Mouse (Mus musculus) hindbrain, embryonic 14.5 days (tissue): Measurements from ENCODE around the gene Atp8a1. TPM values are rescaled to one million over a fixed set of nuclear protein-coding genes. Genes with fewer than 3 reads are reported as not detected.

Experiments
- ATAC-seq: fragments of 200-750 bp; cut with Nextera tagmentation; 2 replicates; pipeline ENCODE4 v1.8.0; 2017; ENCODE audit warnings: moderate number of reproducible peaks, mild to moderate bottlenecking, moderate TSS enrichment, moderate library complexity; ENCODE audit not compliant: low FRiP score
- DNase-seq: peaks from one replicate; pipeline ENCODE4 v3.0.0-alpha.2; 2015; ENCODE audit warnings: low spot score
- H3K27ac ChIP-seq: fragments of 300-500 bp; sonication (generic); 2 replicates; pipeline ENCODE4 v1.5.1; 2014; ENCODE audit warnings: mild to moderate bottlenecking, moderate library complexity
- H3K27me3 ChIP-seq: fragments of 300-500 bp; sonication (generic); 2 replicates; pipeline ENCODE4 v1.6.1; 2014; ENCODE audit warnings: mild to moderate bottlenecking, low read length, mixed read lengths; ENCODE audit not compliant: control insufficient read depth, insufficient read depth
- H3K36me3 ChIP-seq: fragments of 300-500 bp; sonication (generic); replicated peaks from 2 replicates; pipeline ENCODE4 v1.6.1; 2014; ENCODE audit not compliant: control insufficient read depth, insufficient read depth
- H3K4me1 ChIP-seq: fragments of 300-500 bp; sonication (generic); replicated peaks from 2 replicates; pipeline ENCODE4 v1.6.1; 2014; ENCODE audit warnings: antibody characterized with exemption, low read length, mixed read lengths; ENCODE audit not compliant: control insufficient read depth, insufficient read depth
- H3K4me2 ChIP-seq: fragments of 300-500 bp; sonication (generic); replicated peaks from 2 replicates; pipeline ENCODE4 v1.6.1; 2014; ENCODE audit warnings: mild to moderate bottlenecking, moderate library complexity
- H3K4me3 ChIP-seq: fragments of 300-500 bp; sonication (generic); replicated peaks from 2 replicates; pipeline ENCODE4 v1.5.1; 2014; ENCODE audit warnings: mild to moderate bottlenecking, low read length
- H3K9ac ChIP-seq: fragments of 300-500 bp; sonication (generic); 2 replicates; pipeline ENCODE4 v1.6.1; 2014
- H3K9me3 ChIP-seq: fragments of 300-500 bp; sonication (generic); 2 replicates; pipeline ENCODE4 v1.6.1; 2016; ENCODE audit warnings: low read length; ENCODE audit not compliant: control insufficient read depth
- WGBS: fragments of 180-500 bp; shearing (Covaris S2); extraction: QIAGEN DNeasy Blood & Tissue Kit; methylation state at CpG from one replicate; pipeline ENCODE4 v1.1.7; 2014; 5-methylcytosine and 5-hydroxymethylcytosine counted together
- polyA plus RNA-seq: library from polyadenylated mRNA; unstranded; fragments of >200 nt; fragmentation: Nextera tagmentation; extraction: Ambion mirVana; gene quantifications from 2 replicates; pipeline ENCODE4 v1.2.1, GENCODE M21; 2014

Atp8a1 gene
- polyA plus RNA-seq, 1 experiment from 2014 or later = 77.3 TPM

DNA sequence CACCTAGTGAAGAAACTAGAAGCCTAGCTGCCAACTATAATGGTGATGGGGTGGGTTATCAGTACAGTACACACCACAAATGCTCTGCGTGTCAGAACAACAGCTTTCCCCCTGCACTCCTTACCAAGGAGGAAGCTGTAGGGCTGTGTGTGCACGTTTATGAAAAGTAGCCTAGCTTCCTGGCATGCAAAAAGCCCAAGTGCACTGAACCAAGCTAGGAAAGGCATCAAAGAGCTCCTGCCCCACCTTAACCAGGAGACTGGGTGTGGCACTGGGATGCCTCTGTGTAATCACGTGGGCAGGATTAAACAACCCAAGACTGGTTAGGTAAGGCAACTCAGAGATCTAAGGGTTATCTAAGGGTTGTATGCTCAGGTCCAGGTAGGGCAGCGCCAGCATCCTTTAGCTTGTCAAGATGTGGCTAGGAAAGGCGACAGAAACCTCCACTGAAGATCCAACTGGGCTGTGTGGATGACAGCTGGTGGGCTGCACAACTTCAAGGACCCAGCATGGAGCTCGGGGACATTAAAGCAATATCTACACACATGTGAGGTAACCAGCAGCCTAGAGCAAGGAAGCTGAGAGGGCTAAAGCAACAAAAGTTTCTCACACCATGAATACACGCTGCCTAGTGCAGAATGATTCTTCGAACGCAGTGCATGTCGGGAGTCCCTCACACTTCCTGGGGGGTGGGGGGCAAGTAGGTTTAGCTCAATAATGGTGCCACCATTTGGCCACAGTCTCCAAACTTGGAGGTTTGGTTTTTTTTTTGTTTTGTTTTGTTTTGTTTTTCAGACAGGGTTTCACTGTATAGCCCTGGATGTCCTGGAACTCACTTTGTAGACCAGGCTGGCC is 15.7 kb downstream of the Atp8a1 start:
- Histone ChIP-seq H3K9ac (no peak overlapping the region), H3K36me3 (no peaks in the 10 kb centered on the region), H3K4me3 (no peak overlapping the region), H3K4me1 (peaks cover 5% of the 10 kb centered on the region; the same call in 1 of the 2 replicates), H3K4me2 (no peak overlapping the region), H3K27ac (no peak overlapping the region), H3K27me3 (no peaks in the 10 kb centered on the region), H3K9me3 (no peaks in the 10 kb centered on the region)
- WGBS = 85% methylated on average over 10 of the region's 10 CpGs
- ATAC-seq = no peak
- no peak for DNase-seq

DNA sequence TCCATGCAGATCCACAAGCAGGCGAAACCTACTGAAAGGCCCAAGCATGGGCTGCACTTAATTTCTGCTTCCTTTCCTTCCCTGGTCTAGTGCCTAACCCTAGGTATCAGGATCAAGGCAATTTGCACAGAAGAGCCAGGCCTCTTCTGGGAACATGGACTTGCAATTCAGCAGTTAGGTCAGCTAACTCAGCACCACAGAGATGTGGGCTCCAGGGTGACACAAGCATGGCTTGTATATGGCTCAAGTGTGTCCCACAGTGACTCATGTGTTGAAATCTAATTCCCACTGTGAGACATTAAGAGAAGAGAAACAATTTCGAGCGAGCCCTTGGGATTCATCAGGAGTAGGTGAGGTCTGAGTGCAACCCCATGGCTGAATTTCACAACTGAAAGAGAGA is 18.9 kb downstream of the Atp8a1 start:
- no peak overlapping the region for H3K4me3 ChIP-seq

DNA sequence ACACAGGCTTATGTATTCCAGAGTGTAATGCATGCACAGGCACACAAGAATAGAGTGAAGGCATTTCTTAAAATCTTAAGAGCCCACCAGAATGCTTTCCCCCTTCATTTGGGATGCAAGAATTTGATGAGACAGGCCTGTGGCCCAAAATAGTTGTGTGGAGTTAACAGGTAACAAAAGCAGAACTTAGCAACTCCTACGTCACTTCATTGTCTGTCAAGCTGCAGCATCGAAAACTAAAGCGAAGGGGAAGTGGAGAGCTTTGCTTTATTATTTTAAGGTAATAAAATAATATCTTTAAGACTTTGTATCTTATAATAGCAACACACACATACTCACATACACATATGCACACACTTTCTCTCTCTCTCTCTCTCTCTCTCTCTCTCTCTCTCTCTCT is 20.3 kb downstream of the Atp8a1 start:
- H3K4me1 ChIP-seq = no peaks in the 10 kb centered on the region; the same call in 1 of the 2 replicates
- H3K9ac ChIP-seq = no peak overlapping the region
- no peaks in the 10 kb centered on the region for H3K27me3 ChIP-seq
- no peaks in the 10 kb centered on the region for H3K9me3 ChIP-seq
- no peaks in the 10 kb centered on the region for H3K36me3 ChIP-seq
- H3K27ac ChIP-seq = no peak overlapping the region
- WGBS = 92% methylated on average over 3 of the region's 3 CpGs
- H3K4me3 ChIP-seq = no peak overlapping the region
- DNase-seq (no peak), ATAC-seq (no peak)
- H3K4me2 ChIP-seq = no peak overlapping the region

More for the DNA sequence above, 18.9 kb downstream of the Atp8a1 start:
- 94% methylated on average over 3 of the region's 3 CpGs for WGBS
- Histone ChIP-seq H3K36me3 (no peaks in the 10 kb centered on the region), H3K9me3 (no peaks in the 10 kb centered on the region), H3K4me1 (peaks cover 5% of the 10 kb centered on the region), H3K9ac (no peak overlapping the region), H3K27me3 (no peaks in the 10 kb centered on the region), H3K4me2 (no peak overlapping the region), H3K27ac (no peak overlapping the region)
- ATAC-seq (no peak), DNase-seq (no peak)

DNA sequence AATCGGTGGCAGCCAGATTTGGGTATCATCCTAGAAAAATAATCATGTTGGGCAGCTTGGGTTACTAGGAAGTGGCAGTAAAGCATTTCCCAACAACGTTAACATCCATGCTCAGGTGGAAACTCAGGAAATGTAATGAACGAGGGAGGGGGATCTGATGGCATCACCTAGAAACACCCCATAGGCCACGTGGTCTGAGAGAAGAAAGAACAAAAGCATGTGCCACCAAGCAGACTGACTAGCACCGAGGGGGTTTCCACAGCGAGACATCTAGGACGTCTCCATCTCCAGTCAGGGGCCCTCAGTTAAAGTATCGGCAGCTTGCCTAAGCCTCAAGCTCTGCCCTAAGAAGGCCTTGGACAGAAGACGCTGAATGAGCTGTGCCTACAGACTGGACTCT is 21.0 kb downstream of the Atp8a1 start:
- no peaks in the 10 kb centered on the region for H3K27me3 ChIP-seq
- DNase-seq = no peak
- no peaks in the 10 kb centered on the region; the same call in 1 of the 2 replicates for H3K4me1 ChIP-seq
- H3K9ac ChIP-seq = no peak overlapping the region
- H3K4me3 ChIP-seq = no peak overlapping the region
- no peak overlapping the region for H3K4me2 ChIP-seq
- no peaks in the 10 kb centered on the region for H3K9me3 ChIP-seq
- H3K36me3 ChIP-seq = no peaks in the 10 kb centered on the region
- 88% methylated on average over 9 of the region's 9 CpGs for WGBS
- ATAC-seq = no peak
- no peak overlapping the region for H3K27ac ChIP-seq

DNA sequence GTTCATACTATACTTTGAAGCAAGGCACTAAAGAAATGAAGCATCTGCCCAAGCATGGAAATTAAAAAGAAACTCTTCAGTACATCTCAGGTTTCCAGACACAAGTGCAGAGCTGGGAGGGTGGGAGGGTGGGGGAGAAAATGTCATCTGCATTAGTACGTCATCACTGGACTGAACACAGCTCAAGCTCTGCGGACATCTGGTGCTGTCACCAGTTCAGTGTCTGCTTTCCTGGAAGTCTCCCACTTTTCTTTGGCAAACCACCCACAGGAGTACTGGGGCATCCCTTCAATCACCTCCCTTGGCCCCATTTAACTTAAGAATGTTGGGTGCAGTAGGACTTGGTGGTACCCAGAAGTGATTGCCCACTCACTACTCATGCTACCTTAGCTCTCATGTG is 22.6 kb downstream of the Atp8a1 start:
- H3K27me3 ChIP-seq = no peaks in the 10 kb centered on the region
- ATAC-seq (no peak), DNase-seq (no peak)
- no peak overlapping the region for H3K4me2 ChIP-seq
- H3K9me3 ChIP-seq = no peaks in the 10 kb centered on the region
- no peaks in the 10 kb centered on the region; the same call in 1 of the 2 replicates for H3K4me1 ChIP-seq
- 79% methylated on average over 2 of the region's 2 CpGs for WGBS
- no peak overlapping the region for H3K9ac ChIP-seq
- no peak overlapping the region for H3K27ac ChIP-seq
- no peak overlapping the region for H3K4me3 ChIP-seq
- H3K36me3 ChIP-seq = no peaks in the 10 kb centered on the region

DNA sequence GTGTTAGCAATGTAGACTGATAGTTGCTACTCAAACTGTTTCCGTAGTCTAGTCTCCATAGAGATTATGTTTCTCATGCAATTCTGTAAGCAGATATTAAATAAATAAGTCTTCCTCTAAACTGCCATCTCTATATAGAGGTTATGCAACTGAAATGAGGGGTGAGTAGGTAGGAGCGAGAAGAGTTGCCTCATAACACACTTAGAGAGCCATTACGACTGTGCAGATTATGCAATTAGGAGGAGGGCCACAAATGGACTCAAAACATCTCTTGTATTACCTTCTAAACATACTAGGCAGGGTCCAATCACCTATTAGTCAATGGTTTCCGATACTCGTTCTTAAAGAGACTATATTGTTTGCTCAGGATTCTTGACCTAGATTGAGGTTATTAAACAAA is 23.5 kb downstream of the Atp8a1 start:
- DNase-seq (no peak), ATAC-seq (no peak)
- H3K4me3 ChIP-seq = no peak overlapping the region
- no peaks in the 10 kb centered on the region for H3K27me3 ChIP-seq
- H3K4me2 ChIP-seq = no peak overlapping the region
- H3K27ac ChIP-seq = no peak overlapping the region
- no peaks in the 10 kb centered on the region; the same call in 1 of the 2 replicates for H3K4me1 ChIP-seq
- H3K36me3 ChIP-seq = no peaks in the 10 kb centered on the region
- no peak overlapping the region for H3K9ac ChIP-seq
- 89% methylated on average over 5 of the region's 5 CpGs for WGBS
- H3K9me3 ChIP-seq = no peaks in the 10 kb centered on the region

DNA sequence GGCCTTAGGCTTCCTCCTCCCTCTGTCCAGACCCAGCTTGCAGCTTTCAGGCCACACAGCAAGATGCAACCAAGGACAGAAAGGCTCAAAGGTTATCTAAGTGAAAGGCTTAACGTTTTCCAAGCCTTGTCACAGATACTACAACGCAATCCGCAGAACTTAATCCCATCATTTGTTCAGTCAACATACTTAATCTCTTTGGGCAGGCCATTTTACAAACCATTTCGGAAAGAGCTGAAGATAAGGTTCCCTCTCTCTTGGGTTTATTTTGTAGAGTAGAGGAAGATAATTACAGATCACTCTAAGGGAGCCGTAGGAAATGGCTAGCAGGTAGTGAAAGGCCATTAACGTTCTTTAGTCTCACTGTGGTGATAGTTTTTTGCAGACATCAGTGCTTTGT is 24.6 kb downstream of the Atp8a1 start:
- Histone ChIP-seq H3K9me3 (no peaks in the 10 kb centered on the region), H3K27me3 (no peaks in the 10 kb centered on the region), H3K4me3 (no peak overlapping the region), H3K4me1 (no peaks in the 10 kb centered on the region; the same call in 1 of the 2 replicates), H3K4me2 (no peak overlapping the region), H3K9ac (no peak overlapping the region), H3K27ac (no peak overlapping the region), H3K36me3 (no peaks in the 10 kb centered on the region)
- DNase-seq (no peak), ATAC-seq (no peak)
- WGBS = 83% methylated on average over 6 of the region's 6 CpGs

DNA sequence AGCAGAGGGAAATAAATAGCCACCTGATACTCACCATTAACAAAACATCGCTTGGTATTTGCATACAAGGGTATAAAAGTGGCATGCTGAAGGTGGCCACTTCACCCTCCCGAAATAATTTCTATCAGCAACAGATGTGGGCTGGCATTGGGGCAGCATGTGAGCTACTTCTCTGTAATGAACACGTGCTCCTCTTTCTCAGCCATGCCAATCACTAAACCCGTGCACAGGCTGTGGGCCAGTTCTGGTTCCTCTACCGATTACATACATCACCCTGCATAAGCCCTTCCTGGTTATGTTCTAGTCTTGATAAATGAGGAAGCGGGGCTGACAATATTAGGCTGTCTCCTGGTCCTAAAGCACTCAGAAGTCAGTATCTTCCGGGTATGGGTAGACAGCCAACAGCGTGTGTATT is 25.2 kb downstream of the Atp8a1 start:
- H3K4me2 ChIP-seq = no peak overlapping the region
- H3K4me1 ChIP-seq = no peaks in the 10 kb centered on the region; the same call in 1 of the 2 replicates
- no peaks in the 10 kb centered on the region for H3K36me3 ChIP-seq
- no peak overlapping the region for H3K4me3 ChIP-seq
- 85% methylated on average over 8 of the region's 8 CpGs for WGBS
- H3K9me3 ChIP-seq = no peaks in the 10 kb centered on the region
- H3K27me3 ChIP-seq = no peaks in the 10 kb centered on the region
- ATAC-seq = no peak
- no peak overlapping the region for H3K27ac ChIP-seq
- no peak overlapping the region for H3K9ac ChIP-seq
- DNase-seq = no peak

DNA sequence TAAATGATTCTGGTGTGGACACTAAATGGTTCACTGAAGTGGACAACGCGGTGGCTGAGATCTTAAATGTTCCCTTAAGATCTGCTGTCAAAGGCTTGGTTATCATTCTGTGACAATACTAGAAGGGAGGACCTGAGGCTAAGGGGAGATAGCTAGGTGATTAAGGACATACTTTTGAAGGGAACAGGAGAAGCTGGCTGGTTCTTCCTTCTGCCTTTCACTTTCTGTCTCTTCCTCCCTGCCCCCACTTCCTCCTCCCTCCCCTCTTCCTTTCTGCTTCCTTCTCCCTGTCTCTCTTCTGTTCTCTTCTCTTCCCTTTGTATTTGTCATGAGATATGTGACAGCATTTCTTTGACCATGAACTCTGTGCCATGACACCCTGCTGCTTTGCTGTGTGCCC is 26.0 kb downstream of the Atp8a1 start:
- ATAC-seq (no peak), DNase-seq (no peak)
- Histone ChIP-seq H3K4me2 (no peak overlapping the region), H3K4me3 (no peak overlapping the region), H3K9me3 (no peaks in the 10 kb centered on the region), H3K27ac (no peak overlapping the region), H3K36me3 (no peaks in the 10 kb centered on the region), H3K4me1 (no peaks in the 10 kb centered on the region; the same call in 1 of the 2 replicates), H3K27me3 (no peaks in the 10 kb centered on the region), H3K9ac (no peak overlapping the region)
- 89% methylated on average over 2 of the region's 2 CpGs for WGBS
